Mouse (Mus musculus): ENCODE measurements around the gene Dot1l.
A peak's percentile ranks its signal among the peaks of the same experiment; 100 is the strongest.

DNA sequence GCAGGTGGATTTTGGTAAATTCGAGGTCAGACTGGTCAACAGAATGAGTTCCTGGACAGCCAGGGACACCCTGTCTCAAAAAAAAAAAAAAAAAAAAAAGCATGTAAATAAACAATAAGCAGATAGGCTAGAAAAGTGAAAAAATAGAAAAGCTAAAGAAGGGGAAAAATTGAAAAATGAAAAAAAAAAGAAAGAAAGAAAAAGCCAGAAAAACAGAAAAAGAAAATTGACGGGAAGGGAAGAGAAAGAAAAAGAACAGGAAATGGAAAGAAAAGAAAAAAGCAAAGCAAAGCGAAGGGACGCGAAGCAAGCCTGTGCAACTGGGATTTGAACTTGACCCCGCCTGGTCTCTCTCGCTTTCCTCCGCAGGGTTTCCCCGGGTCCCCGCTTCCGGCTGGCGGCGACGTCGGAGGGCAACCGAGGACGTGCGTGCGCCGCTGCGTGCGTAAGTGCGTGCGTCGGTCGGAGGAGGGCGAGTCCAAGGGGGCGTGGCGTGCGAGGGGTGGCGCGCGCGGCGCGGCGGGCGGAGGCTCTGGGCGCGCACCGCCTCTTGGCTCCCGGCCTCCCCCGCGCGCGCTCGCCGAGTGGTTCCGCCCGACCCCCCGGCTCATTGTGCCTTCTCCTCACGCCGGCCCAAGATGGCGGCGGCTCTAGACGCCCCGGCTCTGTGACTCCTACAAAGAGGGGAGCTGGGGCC is at the start of gene Dot1l:
- TF ChIP-seq CTCF (IDR thresholded peaks at IDR 0.05; ENCODE audit: insufficient read depth, low read length): no peak
- TF ChIP-seq POLR2A (IDR thresholded peaks at IDR 0.05; ENCODE audit: borderline replicate concordance, extremely low read depth, low read depth, low read length): peak; percentile 53

Measured in lung, adult 2 months (tissue).